Mouse (Mus musculus) liver, embryonic 13.5 days (tissue): ENCODE data around the gene Tpgs1. TPM values are rescaled to one million over a fixed set of nuclear protein-coding genes. Genes with fewer than 3 reads are reported as not detected.
"Not testable (repeated sequence)": the region's sequence is repeated elsewhere in the genome, so short reads cannot be mapped to it uniquely, and the experiment has no call there.

Source experiments
- ATAC-seq: fragments of 200-750 bp; cut with Nextera tagmentation; 2 replicates; pipeline ENCODE4 v1.8.0; 2017; ENCODE audit warnings: low read depth, mild to moderate bottlenecking, moderate number of reproducible peaks, moderate library complexity
- DNase-seq: peaks from one replicate; pipeline ENCODE4 v3.0.0; 2022
- H3K27ac ChIP-seq: fragments of 300-500 bp; sonication (generic); 2 replicates; pipeline ENCODE4 v1.5.1; 2015; ENCODE audit warnings: moderate library complexity, mild to moderate bottlenecking, inconsistent platforms
- H3K27me3 ChIP-seq: fragments of 300-500 bp; sonication (generic); 2 replicates; pipeline ENCODE4 v1.6.1; 2015; ENCODE audit warnings: mild to moderate bottlenecking, inconsistent platforms
- H3K36me3 ChIP-seq: fragments of 300-500 bp; sonication (generic); 2 replicates; pipeline ENCODE4 v1.6.1; 2015; ENCODE audit warnings: mild to moderate bottlenecking, inconsistent platforms
- H3K4me1 ChIP-seq: fragments of 300-500 bp; sonication (generic); replicated peaks from 2 replicates; pipeline ENCODE4 v1.6.1; 2015; ENCODE audit warnings: inconsistent platforms
- H3K4me2 ChIP-seq: fragments of 300-500 bp; sonication (generic); 2 replicates; pipeline ENCODE4 v1.6.1; 2015; ENCODE audit warnings: inconsistent platforms, mild to moderate bottlenecking, moderate library complexity
- H3K4me3 ChIP-seq: fragments of 300-500 bp; sonication (generic); replicated peaks from 2 replicates; pipeline ENCODE4 v1.5.1; 2015; ENCODE audit warnings: mild to moderate bottlenecking, inconsistent platforms
- H3K9ac ChIP-seq: fragments of 300-500 bp; sonication (generic); 2 replicates; pipeline ENCODE4 v1.6.1; 2015; ENCODE audit warnings: mild to moderate bottlenecking, inconsistent platforms
- H3K9me3 ChIP-seq: fragments of 300-500 bp; sonication (generic); replicated peaks from 2 replicates; pipeline ENCODE4 v1.6.1; 2016; ENCODE audit warnings: inconsistent platforms
- WGBS: fragments of 180-500 bp; shearing (Covaris S2); methylation state at CpG from one replicate; pipeline ENCODE4 v1.1.7; 2015; ENCODE audit not compliant: insufficient replicate concordance; 5-methylcytosine and 5-hydroxymethylcytosine counted together
- polyA plus RNA-seq: library from polyadenylated mRNA; unstranded; fragments of >200 nt; fragmentation: Nextera tagmentation; extraction: Ambion mirVana; gene quantifications from 2 replicates; pipeline ENCODE4 v1.2.1, GENCODE M21; 2015

Gene Tpgs1
- polyA plus RNA-seq, 1 experiment from 2014 or later: 27.5 TPM

GRCm38 (mm10) chr10:79694379-79694655 lies 25.1 kb downstream of the Tpgs1 start:
- 0 out of 2 replicates have a peak, but pooled peaks cover 4% of the 10 kb centered on the region for H3K9me3 ChIP-seq
- 71% methylated on average over 6 of the region's 6 CpGs for WGBS

GRCm38 (mm10) chr10:79695231-79696128 lies 26.3 kb downstream of the Tpgs1 start:
- 0 out of 2 replicates have a peak, but pooled peaks cover 4% of the 10 kb centered on the region for H3K9me3 ChIP-seq
- H3K4me1 ChIP-seq: peaks cover 11% of the 10 kb centered on the region
- no peak overlapping the region for H3K4me2 ChIP-seq
- no peak overlapping the region for H3K9ac ChIP-seq
- peak; percentile 64 for ATAC-seq
- 62% methylated on average over 13 of the region's 13 CpGs for WGBS
- no peaks in the 10 kb centered on the region for H3K27me3 ChIP-seq
- peak; percentile 69 for DNase-seq
- H3K36me3 ChIP-seq: no peaks in the 10 kb centered on the region
- no peak overlapping the region for H3K4me3 ChIP-seq
- no peak overlapping the region for H3K27ac ChIP-seq

More at GRCm38 (mm10) chr10:79694379-79694655, 25.1 kb downstream of the Tpgs1 start:
- Histone ChIP-seq H3K4me3 (no peak overlapping the region), H3K4me2 (no peak overlapping the region), H3K9ac (no peak overlapping the region), H3K36me3 (peaks cover 8% of the 10 kb centered on the region), H3K4me1 (peaks cover 11% of the 10 kb centered on the region), H3K27ac (no peak overlapping the region), H3K27me3 (no peaks in the 10 kb centered on the region)
- ATAC-seq (no peak), DNase-seq (no peak)

- Histone ChIP-seq H3K36me3 (no peaks in the 10 kb centered on the region), H3K9me3 (0 out of 2 replicates have a peak, but pooled peaks cover 4% of the 10 kb centered on the region), H3K4me1 (peaks cover 18% of the 10 kb centered on the region), H3K27me3 (no peaks in the 10 kb centered on the region), H3K4me3 (no peak overlapping the region), H3K9ac (no peak overlapping the region), H3K27ac (no peak overlapping the region), H3K4me2 (no peak overlapping the region)
- no peak for ATAC-seq
- 60% methylated on average over 9 of the region's 9 CpGs for WGBS
- DNase-seq: no peak
Observed at GRCm38 (mm10) chr10:79696129-79696651, 27.0 kb downstream of the Tpgs1 start.

DNA sequence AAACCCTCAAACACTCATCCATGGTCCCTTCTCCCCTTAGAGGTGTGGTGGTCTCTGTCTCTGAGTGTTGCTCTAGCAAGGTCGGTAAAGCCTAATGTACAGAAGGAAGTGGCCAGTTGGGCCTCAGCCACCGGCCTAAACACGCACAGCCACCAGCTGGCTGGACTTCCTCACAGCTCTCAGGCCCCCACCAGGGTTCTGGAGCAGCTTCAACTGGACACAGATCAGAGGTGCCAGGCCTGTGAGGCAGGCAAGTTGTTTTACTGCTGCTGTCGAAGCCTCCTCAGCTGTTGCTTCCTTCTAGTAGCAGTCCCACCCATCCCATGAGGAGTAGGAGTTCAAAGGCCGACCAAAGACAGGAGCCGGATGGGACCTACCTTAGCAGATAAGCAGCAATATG lies 28.7 kb downstream of the Tpgs1 start:
- H3K9ac ChIP-seq: no peak overlapping the region
- H3K9me3 ChIP-seq: no peaks in the 10 kb centered on the region
- H3K36me3 ChIP-seq: no peaks in the 10 kb centered on the region
- no peak overlapping the region for H3K4me3 ChIP-seq
- peaks cover 26% of the 10 kb centered on the region for H3K4me1 ChIP-seq
- H3K27me3 ChIP-seq: no peaks in the 10 kb centered on the region
- H3K27ac ChIP-seq: no peak overlapping the region
- DNase-seq (no peak), ATAC-seq (no peak)
- WGBS: 40% methylated on average over 6 of the region's 6 CpGs
- H3K4me2 ChIP-seq: no peak overlapping the region

DNA sequence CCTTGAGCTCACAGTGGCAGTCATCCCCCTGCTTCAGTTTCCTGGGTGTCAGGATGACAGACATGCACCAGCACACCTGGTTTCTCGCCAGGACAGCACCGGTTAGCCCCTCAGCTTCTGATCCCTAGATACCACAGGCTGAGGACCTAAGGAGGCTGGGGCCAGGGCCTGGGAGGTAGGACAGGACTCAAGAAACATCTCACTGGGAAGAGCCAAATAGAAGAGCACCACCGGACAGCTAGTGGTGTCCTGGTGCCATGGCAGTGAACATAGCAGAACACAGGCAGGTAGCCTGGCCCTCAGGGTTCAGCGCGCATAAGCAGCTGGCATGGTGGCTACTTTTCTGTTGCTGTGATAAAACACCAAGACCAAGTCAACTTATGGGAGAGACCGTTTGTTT lies 29.3 kb downstream of the Tpgs1 start:
- Histone ChIP-seq H3K4me3 (no peak overlapping the region), H3K27ac (no peak overlapping the region), H3K4me1 (peaks cover 27% of the 10 kb centered on the region), H3K4me2 (no peak overlapping the region), H3K9me3 (no peaks in the 10 kb centered on the region), H3K27me3 (no peaks in the 10 kb centered on the region), H3K9ac (no peak overlapping the region), H3K36me3 (no peaks in the 10 kb centered on the region)
- ATAC-seq: no peak
- DNase-seq: no peak
- 79% methylated on average over 6 of the region's 6 CpGs for WGBS

DNA sequence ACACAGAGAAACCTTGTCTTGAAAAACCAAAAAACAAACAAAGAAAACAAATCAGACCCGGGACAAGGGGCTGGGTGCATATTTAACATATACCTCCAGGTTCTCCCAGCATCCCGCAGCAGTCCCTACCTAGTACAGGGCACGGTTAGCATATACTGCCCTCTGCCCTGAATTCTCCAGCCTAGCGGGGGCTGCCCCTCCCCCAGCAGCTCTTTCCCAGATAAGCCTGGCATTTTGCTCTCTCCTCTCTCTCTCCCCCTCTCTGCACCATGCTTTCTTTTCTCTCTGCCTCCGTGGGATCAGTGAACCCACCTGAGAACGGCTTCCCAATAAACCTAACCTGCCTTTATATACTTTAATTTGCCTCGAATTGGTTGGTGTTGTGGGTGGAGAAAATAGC lies 31.5 kb downstream of the Tpgs1 start:
- Histone ChIP-seq H3K4me2 (no peak overlapping the region), H3K4me1 (peaks cover 36% of the 10 kb centered on the region), H3K27ac (peak overlapping the region; percentile 73), H3K4me3 (no peak overlapping the region), H3K9me3 (no peaks in the 10 kb centered on the region), H3K27me3 (no peaks in the 10 kb centered on the region), H3K9ac (no peak overlapping the region), H3K36me3 (no peaks in the 10 kb centered on the region)
- DNase-seq (no peak), ATAC-seq (no peak)
- WGBS: 48% methylated on average over 7 of the region's 7 CpGs

DNA sequence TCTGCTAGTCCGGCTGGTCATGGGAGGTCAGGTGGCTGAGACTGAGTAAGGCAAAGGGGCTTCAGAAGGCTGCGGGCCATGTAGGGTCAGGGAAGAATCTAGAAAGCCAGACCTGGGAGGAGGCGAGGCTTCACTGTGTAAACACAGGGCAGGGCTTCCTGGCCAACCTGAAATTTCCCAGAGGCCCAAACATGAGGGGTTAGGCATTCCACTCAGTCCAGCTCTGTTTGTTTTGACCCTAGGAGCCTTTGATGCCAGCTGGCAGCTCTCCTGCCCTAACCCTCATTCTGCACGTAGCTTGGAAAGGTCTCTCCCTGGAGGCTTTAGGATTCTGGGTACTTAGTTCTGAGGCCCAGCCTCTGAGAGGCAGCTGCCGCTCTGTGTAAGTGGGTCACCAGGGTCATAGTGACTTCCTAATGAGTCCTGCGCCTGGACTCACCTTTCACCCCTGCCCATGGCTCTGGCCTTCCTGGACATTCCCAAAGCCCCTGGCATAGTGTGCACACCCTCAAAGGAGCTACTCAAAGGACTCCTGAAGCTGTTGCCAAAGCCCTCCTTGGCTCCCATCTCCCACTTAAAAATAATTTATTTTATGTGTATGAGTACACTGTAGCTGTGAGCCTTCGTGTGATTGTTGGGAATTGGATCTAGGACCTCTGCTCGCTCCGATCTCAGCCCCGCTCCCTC lies 32.4 kb downstream of the Tpgs1 start:
- Histone ChIP-seq H3K4me3 (no peak overlapping the region), H3K27ac (peak overlapping the region; percentile 73)

GRCm38 (mm10) chr10:79702970-79703369 lies 33.8 kb downstream of the Tpgs1 start:
- peaks cover 51% of the 10 kb centered on the region for H3K4me1 ChIP-seq
- H3K27me3 ChIP-seq, H3K4me3 ChIP-seq, H3K9me3 ChIP-seq, ATAC-seq, H3K9ac ChIP-seq, H3K27ac ChIP-seq, DNase-seq, H3K4me2 ChIP-seq: not testable (repeated sequence)
- WGBS: 78% methylated on average over 4 of the region's 4 CpGs
- H3K36me3 ChIP-seq: peaks cover 20% of the 10 kb centered on the region

More for the DNA sequence above, 32.4 kb downstream of the Tpgs1 start:
- Histone ChIP-seq H3K36me3 (peaks cover 6% of the 10 kb centered on the region), H3K4me1 (peaks cover 38% of the 10 kb centered on the region), H3K9ac (no peak overlapping the region), H3K27me3 (no peaks in the 10 kb centered on the region), H3K9me3 (no peaks in the 10 kb centered on the region), H3K4me2 (no peak overlapping the region)
- ATAC-seq (no peak), DNase-seq (no peak)
- WGBS: 67% methylated on average over 10 of the region's 10 CpGs

DNA sequence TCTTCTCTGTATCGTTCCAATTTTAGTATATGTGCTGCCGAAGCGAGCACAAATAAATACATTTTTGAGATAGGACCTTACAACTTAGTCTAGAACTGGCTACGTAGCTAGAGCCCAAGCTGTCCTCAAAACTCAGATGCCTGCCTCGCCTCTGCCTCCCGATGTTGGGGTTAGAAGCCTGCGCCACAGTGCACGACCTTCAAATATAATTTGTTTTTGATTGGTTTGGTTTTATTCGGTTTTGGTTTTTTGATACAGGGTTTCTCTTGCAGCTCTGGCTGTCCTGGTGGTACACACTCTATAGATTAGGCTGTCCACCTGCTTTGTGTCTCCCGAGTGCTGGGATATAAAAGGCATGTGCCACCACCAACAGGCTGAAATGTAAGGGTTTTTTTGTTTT lies 34.4 kb downstream of the Tpgs1 start:
- Histone ChIP-seq H3K4me3 (peak overlapping the region; percentile 78), H3K4me2 (peak overlapping the region; percentile 65), H3K27me3 (no peaks in the 10 kb centered on the region), H3K4me1 (peaks cover 57% of the 10 kb centered on the region), H3K9me3 (no peaks in the 10 kb centered on the region), H3K27ac (peak overlapping the region; percentile 66), H3K36me3 (peaks cover 26% of the 10 kb centered on the region), H3K9ac (peak overlapping the region; percentile 67)
- 71% methylated on average over 10 of the region's 10 CpGs for WGBS
- ATAC-seq: no peak
- DNase-seq: no peak

DNA sequence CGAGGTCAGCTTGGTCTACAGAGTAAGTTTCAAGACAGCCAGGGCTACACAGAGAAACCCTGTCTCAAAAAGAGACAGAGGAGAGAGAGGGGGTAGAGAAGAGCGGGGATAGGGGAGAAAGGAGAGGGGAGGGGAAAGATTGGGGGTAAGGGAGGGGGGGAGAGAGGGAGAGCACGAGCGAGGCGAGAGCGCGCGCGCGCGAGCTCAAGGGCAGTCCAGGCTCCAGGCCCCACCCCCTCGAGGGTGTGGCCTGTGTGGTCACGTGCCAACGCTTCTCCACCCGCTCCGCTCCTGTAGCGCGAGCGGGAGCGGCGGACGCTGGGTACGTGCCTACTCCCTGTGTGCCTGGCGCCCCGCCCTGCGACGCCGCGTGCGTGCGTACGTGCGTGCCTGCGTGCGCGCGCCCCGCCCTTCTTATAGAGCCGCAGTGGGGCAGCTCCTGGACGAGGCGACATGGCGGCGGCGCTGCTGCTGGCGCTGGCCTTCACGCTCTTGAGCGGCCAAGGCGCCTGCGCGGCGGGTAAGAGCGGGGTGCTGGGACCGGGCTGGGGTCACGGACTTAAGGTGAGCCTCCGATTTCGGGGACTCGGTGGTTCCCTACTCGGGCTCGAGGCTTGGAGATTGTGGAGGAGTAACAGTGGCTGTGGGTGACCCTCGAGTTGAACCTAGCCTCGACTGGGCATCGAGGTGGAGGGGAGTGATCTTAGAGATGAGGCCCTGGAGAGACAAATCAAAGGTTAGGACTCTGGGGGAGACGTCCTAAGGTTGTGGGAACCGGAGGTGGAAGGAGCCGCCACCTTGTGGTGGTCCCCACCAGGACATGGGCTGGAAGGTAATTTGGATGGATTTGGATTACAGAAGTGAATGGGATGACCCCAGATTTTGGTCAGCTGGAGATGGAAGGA lies 35.1 kb downstream of the Tpgs1 start, which contains the start of gene Bsg:
TSS of gene Bsg (plus strand) at position 427 of the 905 bp plus-strand sequence.
- Histone ChIP-seq H3K36me3 (peaks cover 33% of the 10 kb centered on the region), H3K27me3 (no peaks in the 10 kb centered on the region), H3K9ac (peak within 1 kb of the TSS; percentile 98), H3K4me1 (peaks cover 65% of the 10 kb centered on the region), H3K27ac (peak within 1 kb of the TSS; percentile 98), H3K4me3 (peak within 1 kb of the TSS; percentile 78), H3K4me2 (peak within 1 kb of the TSS; percentile 99), H3K9me3 (no peaks in the 10 kb centered on the region)
- ATAC-seq: peak; percentile 89
- WGBS: under 1% methylated on average over 65 of the region's 65 CpGs
- peak; percentile 99 for DNase-seq
